Comparison of ENCODE assay signal across 8 mouse cellular contexts in the genomic region with DNA sequence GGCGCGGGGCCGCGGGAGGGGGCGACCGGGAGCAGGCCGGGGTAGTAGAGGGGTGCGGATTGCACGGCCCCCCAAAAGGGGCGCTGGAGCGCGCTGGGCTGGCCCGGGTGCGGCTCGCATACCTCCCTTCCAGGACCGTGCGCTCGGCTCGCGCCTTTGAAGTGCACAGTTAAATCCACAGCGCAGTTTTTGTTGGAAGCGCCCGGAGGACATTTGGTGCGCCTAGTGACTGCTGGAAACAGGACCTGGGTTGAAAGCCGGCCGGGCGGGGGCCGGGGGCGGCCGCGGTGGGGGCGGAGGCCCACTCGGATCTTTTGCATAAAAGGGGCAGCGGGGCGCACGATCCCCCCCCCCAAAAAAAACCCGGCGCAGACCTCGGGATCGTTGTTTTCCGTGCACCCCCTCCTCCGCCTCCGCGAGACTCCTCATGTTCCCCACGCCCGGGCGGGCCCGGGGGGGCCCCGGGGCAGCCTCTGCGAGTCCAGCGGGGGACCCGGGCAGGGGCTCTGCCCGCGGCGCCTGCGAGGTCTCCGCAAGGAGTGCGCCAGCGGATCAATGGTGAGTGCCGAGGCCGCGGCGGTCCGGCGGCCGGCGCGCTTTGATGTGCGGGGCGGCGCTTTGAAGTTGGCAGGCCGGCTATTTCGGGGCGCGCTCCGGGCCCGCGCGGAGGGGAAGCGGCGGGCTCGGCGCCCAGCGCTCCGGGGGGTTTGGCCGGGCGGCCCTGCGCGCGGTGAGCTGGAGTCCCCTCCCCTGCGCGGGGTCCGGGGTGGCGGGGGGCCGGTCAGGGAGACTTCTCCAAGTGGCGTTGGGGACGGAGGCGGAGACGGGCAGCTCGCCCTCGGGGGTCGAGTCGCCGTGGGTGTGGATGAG. TPM values are rescaled to one million over a fixed set of nuclear protein-coding genes. Genes with fewer than 3 reads are reported as not detected.
DNase-seq lines count a peak whose midpoint lies in the region; ATAC-seq lines count a peak whose summit lies in the region.

No protein-coding gene starts in this region.

- H3K27me3 ChIP-seq in intestine, embryonic 15.5 days (replicated peaks), result no peaks in the 10 kb centered on the region

- peak overlapping the region; percentile 92 for H3K9ac ChIP-seq in intestine, embryonic 15.5 days

- H3K9me3 ChIP-seq in intestine, embryonic 15.5 days, result no peaks in the 10 kb centered on the region

- H3K4me3 ChIP-seq in intestine, embryonic 15.5 days (replicated peaks), result peak overlapping the region; percentile 86

- intact Hi-C loops in left cerebral cortex, postnatal 25 days (cut with DNase I), result loop anchor here (2.0 to 5.0 kb wide), 2 partner anchors 60 to 64 kb away; no protein-coding TSS in a partner anchor

- peak overlapping the region; percentile 88 for H3K4me2 ChIP-seq in intestine, embryonic 15.5 days (replicated peaks)

- peak; percentile 88 for ATAC-seq in intestine, embryonic 15.5 days
- ATAC-seq in megakaryocyte progenitor cell, adult 5-6 weeks (replicated peaks; ENCODE audit: poor library complexity), result peak; percentile 32

- peak overlapping the region; percentile 100 for H3K27ac ChIP-seq in intestine, embryonic 15.5 days

- WGBS in intestine, embryonic 15.5 days, result under 1% methylated on average over 98 of the region's 104 CpGs

- DNase-seq in adrenal gland, postnatal 14 days, result peak; percentile 94
- peak; percentile 95 for DNase-seq in embryo, embryonic 11 days
- peak; percentile 55 to 85 for DNase-seq in gastrocnemius, postnatal 4 days (ENCODE audit: low spot score in 2 of 2)
- peak; percentile 78 to 84 for DNase-seq in left cerebral cortex, postnatal 25 days (ENCODE audit: low spot score in 2 of 2)
- DNase-seq in right cerebral cortex, postnatal 14 days, result peak; percentile 70
- peak; percentile 70 to 81 for DNase-seq in urinary bladder, postnatal 36 days (ENCODE audit: low spot score in 2 of 2)

- no peaks in the 10 kb centered on the region for H3K36me3 ChIP-seq in intestine, embryonic 15.5 days

- peaks cover 31% of the 10 kb centered on the region for H3K4me1 ChIP-seq in intestine, embryonic 15.5 days (replicated peaks)

RNA-seq across cellular contexts. Expression of a gene that starts 0.7 kb away (rescaled TPM):
- total RNA-seq in adrenal gland, postnatal 14 days (2021), result 31.7 and 43.0 TPM in 2 replicates
- 10 to 100 TPM; 24.5 to 26.8 TPM for total RNA-seq in gastrocnemius, postnatal 4 days (2021)
- polyA plus RNA-seq in intestine, embryonic 15.5 days (2015; fragmentation: Nextera tagmentation; extraction: Ambion mirVana), result 4.7 and 5.4 TPM in 2 replicates
- 10 to 100 TPM; 32.4 to 33.9 TPM for total RNA-seq in left cerebral cortex, postnatal 25 days (2021)
- 0.49 and 0.71 TPM in 2 replicates for total RNA-seq in megakaryocyte progenitor cell, adult 5-6 weeks (2015)
- total RNA-seq in megakaryocyte progenitor cell, adult 5-6 weeks (2017), result 0.50 and 1.8 TPM in 2 replicates

Comparison
In these comparisons a context has a peak if more than half of its experiments do, and no peak if none do; other contexts are left out.
1. Peak in every context shown above with its lines: DNase-seq, ATAC-seq, H3K4me3 ChIP-seq and H3K27ac ChIP-seq.
2. RNA of a gene that starts 0.7 kb away (total RNA-seq): 32.4 to 33.9 TPM in left cerebral cortex, postnatal 25 days, 31.7 to 43.0 TPM in adrenal gland, postnatal 14 days and 24.5 to 26.8 TPM in gastrocnemius, postnatal 4 days; 0.49 to 1.8 TPM in megakaryocyte progenitor cell, adult 5-6 weeks; every median in the first group is over 4 times any median in the second.